Mouse (Mus musculus) liver, adult (tissue): ENCODE measurements around the gene C1ql4.
A peak's percentile ranks its signal among the peaks of the same experiment; 100 is the strongest.

ENCODE experiments used
- GATA4 ChIP-seq: IDR thresholded peaks from 2 replicates; pipeline ENCODE4 v1.6.1; 2014; ENCODE audit warnings: mild to moderate bottlenecking, low read length; ENCODE audit not compliant: insufficient replicate concordance

C1ql4 gene

DNA sequence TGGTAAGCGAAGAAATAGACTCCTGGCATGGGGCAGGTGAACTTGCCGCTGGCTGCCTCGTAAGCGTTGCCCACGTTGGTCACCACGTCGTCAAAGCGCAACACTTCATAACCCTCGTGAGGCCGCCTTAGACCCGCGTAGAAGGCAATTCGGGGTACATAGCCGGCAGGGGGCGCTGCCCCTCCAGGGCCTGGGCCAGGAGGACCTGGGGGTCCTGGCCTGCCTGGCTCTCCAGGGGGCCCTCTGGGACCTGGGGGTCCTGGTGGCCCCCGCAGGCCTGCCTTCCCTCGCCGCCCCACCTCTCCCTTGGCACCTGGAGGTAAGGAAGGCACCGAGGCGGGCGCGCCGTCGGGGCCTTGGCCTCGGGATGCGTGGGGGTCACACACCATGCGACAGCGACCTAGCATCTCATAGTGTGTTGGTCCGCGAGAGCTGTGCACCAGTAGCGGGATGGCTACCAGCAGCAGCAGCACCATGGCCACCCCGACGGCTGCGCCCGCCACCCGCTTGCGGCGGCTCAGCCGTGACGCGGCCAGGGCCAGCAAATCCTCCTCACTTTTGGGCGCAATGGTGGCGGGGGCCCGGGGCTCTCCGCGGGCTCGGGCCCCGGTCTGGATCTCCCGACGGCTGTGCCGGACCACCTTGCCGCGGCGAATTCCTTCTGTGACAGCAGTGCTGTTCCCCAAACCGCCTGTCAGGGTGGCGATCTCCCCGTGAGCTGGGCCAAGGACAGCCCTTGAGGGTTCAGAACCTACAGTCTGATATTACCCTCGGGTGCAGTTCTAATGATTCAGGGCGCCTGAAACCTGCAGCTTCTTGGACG lies at the start of gene C1ql4:
TSS of gene C1ql4 (minus strand) at position 565 of the 823 bp plus-strand sequence.
- no peak for TF ChIP-seq GATA4

DNA sequence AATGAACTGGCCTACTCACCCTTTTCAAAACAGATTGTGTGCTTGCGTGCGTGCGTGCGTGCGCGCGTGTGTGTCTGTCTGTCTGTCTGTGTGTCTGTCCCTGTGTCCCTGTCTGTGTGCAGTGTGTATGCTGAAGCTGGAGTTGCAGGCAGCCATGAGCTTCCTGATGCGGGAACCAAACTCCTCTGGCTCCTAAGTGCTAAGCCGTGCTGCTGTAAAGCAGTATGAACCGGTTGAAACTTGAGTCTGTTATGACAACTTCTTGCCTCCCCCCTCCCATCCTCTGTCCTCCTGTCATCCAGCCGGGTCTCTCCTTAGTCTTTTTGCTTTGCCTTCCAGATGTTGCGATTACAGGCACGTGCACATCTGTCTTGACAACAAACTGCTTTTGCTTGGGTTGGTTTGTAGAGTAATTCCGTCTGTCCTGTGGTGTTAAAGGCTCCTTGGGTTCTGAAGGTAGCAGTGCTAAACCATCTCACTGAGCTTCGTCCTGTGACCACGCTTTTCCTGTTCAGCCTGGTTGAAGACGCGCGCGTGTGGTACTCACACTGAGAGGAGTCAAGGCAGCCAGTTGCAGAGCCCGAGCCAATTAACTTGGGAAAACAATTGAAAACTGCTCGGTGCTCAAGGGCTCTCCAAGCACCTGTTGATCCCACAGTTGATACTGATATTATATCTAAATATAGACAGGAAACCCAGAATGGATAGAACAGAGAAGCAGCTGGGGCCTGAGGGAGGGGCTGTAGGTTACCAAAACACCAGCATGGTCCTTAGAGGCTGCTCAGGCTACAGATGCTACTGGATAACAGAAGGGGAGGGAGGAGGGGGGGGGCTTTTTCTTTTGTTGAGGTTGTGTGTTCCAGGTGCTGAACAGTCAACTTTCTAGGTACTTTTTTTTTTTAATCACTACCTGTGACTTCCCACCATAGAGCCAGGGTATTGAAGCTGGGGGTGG lies 42.6 kb upstream of the C1ql4 start:
- no peak for TF ChIP-seq GATA4

DNA sequence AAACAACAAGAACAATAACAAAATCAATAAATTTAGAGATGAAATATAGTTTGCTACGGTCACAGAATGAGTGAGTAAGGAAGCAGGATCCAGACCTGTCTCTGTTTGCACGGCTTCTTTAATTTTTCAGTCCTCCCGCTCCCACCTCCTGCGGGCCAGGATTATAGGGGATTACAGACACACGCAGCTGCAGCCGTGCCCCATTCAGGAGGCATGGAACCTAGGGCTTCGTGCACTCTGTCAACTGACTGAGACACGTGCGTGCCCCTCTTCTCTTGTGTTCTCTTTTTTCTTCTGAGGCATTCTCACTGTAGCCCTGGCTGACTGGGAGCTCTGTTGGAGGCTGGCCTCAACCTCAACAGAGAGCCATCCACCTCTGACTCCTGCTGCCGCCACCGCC lies 41.8 kb upstream of the C1ql4 start:
- TF ChIP-seq GATA4, result no peak

DNA sequence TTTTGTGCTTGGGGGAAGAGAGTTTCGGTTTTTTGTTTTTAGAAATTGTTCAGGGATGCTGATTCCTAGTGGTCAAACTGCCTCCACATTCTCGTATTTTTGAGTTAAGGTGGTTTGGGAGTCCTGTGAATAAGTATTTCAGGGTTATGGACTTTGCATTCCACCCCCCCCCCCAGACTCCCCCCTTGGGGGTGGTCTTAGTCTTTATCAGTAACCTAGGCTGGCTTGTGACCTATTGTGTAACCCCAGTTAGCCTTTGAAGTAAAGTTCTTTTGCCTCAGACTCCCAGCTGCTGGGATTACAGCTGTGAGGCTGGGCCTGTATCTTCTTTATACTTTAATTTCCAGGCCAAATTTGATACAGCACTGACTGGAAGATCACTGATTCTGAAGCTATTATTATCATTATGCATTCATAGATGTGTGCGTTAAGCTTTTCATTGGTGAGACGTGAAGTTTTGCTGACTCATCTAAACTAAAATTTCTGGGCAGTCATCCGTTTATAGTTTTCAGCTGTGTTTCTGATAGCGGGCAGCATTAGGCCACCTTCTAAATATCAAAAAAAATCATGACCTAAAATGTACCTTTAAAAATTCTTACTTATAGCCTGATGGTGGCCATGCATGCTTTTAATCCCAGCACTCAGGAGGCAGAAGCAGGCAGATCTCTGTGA lies 40.4 kb upstream of the C1ql4 start:
- TF ChIP-seq GATA4, result no peak

DNA sequence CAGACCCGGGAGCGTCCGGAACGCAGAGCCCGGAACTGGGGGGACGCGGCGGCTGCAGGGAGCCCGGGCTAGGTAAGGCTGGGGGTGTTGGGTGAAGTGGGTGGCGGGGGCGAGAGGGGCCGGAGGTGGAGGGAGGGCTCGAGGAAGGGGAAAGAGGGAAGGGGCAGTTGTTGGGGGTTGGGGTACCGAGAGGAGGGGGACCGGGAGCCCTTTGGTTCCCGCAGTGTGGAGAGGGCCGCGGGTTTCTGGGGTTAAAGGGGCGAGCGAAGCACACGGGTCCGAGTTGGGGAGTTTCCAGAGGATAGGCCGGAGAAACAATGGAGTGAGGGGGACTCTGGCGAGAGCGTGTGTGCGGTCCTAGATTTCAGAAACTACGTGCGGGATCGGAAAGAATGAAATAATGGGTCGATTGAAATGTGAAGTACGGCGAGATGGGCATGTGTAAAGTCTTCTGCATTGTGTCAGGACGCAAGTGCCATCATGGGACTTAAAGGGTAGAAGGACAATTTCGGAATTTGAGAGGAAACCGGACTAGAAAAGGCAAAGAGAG lies 39.3 kb upstream of the C1ql4 start:
- no peak for TF ChIP-seq GATA4

DNA sequence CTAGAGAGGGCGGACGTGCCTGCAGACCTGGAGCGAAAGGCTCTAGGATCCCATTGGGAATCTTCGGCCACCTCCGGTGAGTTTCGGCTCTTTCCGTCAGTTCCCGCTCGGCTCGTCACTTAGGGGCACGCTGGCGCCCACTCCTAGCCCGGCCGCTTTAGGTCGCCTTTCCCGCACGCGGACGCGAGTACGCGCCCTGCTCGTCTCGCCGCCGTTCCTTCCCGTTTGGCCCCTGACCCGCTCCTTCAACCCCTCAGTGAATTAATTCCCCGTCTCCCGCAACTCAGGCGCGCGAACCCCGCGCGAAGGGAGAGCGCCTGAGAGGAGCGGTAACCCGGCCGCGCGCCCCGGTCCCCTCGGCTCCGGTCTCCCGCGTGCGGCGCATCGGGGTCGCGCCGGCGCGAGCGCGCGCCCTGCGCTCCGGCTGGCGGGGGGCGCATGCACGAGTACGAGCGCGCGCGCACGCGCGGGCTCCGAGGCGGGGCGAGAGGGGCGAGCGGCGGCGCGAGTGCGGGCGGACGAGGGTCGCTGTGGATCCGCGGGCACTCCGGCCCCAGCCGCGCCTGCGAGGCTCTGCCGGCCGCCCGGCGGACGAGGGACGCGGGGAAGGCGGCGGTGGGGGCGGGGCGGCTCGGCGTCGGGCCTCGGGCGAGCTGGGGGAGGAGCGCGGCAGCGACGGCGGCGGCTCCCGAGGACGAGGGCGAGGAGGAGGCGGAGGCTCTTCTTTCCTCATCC lies 38.6 kb upstream of the C1ql4 start:
- no peak for TF ChIP-seq GATA4

DNA sequence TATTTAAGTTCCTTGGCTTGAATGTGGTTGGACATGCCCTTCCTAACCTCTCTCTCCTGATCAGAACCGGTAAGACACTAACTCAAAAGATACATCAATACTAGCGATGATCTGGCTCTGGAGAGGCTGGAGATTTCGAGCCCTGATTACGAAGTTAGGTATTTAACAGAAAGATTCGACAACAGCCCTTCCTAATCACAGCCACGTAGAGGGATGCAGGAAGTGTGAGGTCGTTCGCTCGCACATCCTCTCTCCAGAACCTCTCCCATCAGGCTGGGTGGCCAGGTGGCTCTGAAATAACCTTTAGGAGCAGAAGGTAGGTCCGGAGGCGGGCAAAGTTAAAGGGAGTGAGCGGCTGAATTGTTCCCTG lies 38.1 kb upstream of the C1ql4 start, which contains the start of gene Spats2:
TSS of gene Spats2 (plus strand) at position 206 of the 370 bp plus-strand sequence.
- TF ChIP-seq GATA4, result no peak

DNA sequence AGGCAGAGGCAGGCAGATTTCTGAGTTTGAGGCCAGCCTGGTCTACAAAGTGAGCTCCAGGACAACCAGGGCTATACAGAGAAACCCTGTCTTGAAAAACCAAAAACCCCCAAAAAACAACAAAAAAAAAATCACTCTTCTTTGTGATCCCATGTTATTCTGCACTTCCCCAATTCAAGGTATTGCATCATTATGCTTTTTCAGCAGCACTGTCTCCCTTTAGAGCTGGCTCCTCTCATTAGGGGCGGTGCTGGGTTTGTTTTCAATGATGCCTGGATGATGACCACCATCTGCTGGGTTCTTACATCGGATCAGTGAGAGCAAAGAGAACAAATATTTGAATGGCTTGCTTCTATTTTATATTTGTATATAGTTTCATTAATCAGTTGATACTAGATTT lies 35.0 kb upstream of the C1ql4 start:
- TF ChIP-seq GATA4, result no peak

DNA sequence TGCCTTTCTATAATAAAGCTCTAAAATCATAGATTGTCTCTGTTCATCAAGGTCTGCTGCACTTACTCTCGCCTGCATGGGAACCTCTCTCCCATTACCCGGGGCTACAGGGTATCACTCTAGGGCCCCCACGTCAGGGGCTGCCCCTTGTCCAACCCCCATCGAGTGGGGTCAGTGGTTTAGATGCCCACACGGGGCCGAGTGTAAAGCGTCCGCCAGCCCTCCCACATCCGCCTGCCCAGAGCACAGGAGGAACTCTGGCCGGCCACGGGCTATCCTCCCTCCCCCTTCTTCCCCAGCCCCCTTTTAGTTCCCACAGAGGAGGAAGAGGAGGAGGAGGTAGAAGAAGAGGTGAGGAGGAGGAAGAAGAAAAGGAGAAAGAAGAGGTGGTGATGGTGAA lies 33.2 kb upstream of the C1ql4 start:
- no peak for TF ChIP-seq GATA4

DNA sequence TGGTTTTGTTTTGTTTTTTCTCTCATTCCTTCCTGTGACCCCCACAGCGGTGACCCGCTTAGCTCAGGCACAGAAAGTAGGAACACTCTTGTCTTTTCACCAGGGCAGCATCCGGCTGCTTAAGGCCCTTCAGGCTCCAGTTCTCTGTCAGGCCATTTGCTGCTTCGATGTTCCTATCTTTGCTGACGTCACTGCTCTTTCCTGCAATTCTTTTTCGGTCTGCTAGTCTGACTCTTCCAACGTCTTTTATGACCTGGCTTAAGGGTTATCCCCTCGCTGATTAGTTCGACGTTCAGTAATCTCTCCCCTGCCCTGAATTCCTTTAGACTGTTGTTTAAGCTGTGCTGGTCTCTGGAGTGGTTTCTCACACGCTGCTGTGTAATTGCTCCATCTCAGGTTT lies 28.9 kb upstream of the C1ql4 start:
- peak; percentile 99 for TF ChIP-seq GATA4

DNA sequence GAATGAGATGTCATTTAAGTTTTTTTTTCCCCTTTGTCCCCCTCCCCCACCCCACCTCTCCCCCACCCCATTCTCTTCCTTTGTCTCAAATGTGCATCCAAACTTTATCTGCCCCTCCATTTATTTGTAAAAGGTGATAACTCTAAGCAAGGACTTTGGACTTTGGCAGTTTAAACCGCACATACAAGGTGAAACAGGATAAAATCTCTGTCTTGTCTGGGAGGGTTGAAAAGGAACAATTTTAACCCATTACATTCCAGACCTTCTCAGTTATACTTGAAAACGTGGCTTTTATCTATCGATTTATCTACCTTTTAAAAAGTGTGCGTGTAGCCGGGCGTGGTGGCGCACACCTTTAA lies 27.4 kb upstream of the C1ql4 start:
- no peak for TF ChIP-seq GATA4

DNA sequence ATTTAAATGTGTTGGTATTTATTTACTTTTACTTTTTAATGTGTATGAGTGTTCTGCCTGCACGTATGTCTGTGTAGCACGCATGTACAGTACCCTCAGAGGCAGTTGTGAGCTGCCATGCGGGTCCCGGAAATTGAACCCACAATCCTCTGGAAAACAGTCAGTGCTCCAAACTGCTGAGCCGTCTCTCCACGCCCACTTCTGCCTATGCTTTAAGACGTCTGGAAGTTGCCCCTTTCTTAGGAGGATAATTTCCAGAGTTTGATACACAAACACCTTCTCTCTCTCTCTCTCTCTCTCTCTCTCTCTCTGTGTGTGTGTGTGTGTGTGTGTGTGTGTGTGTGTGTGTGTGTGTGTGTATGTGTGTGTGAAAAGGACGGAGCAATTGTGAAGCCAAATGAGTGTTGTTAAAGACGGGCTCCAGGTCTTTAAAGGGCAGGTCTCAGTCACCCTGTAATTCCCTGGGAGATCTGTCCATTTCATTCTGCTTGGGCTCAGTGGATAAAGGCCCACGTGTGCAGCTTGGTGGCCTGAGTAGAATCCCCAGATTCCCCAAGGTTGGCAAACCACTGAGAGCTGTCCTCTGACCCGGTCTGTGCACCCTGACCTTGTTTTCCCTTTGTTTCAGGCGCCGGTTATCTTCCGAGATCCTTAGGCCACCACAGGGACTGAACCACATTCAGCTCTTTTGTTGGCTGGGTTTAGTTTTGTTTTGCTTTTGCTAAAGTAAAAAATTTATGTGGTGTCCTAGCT lies 26.9 kb upstream of the C1ql4 start:
- peak; percentile 27; the same call in 1 of the 2 replicates for TF ChIP-seq GATA4

DNA sequence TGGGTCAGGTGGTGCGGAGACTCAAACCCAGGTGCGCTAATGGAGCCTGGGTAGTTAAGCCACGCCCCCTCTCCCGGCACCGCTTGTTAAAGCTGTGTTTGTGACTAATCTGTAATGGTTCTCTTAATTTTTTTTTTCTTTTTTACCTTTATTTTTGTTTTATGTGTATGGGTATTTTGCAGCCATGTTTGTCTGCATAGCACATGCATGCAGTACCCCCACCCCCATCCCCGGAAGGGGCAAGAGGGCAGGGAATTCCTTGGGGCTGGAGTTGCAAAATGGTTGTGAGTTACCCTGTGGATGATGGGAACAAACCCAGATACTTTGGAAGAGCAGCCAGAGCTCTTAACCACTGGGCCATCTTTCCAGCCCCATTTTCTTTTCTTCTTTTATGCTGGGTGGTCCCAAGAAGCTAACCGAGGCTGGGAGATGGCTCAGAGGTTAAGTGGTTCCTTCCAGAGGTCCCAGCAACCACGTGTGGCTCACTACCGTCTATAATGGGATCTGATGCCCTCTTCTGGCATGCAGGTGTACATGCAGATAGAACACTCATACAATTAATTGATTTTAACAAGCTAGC lies 25.9 kb upstream of the C1ql4 start:
- TF ChIP-seq GATA4, result no peak
